Mouse (Mus musculus): ENCODE results near the gene Espnl. TPM values are rescaled to one million over a fixed set of nuclear protein-coding genes. Genes with fewer than 3 reads are reported as not detected.

The Espnl gene
- total RNA-seq, 1 experiment, result 0.40 TPM

DNA sequence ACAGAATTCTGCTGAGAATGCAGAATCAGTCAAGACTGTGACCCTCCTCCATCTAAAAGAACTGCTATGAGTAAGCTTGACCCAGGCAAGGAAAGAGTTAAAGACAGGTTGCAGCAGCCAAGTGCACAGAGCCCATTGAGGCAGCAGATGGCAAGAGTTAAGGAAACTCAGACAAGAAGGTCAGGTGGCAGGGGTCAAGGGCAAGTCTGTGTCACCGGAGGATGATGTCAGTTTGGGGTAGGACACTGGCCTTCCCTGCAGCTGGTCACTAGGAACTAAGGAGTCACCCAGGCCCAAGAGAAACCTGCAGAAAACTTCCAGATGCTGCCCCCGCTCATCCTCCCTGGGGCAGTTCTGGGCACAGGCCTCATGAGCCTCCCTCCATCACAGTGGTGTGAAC, 2.8 kb downstream of the Espnl start:
- in situ Hi-C loops (cut with MboI; ENCODE audit: low sequenced_read_pairs in 2 of 2, unreplicated experiment in 2 of 2), result no loop called here

GRCm38 (mm10) chr1:91325488-91326042, 3.7 kb downstream of the Espnl start:
- Histone ChIP-seq H3K4me3 (ENCODE audit: insufficient read depth in 1 of 2, low read depth in 1 of 2, low read length in 2 of 2, poor library complexity in 1 of 2, severe bottlenecking in 1 of 2) (no peak overlapping the region), H3K4me1 (ENCODE audit: control insufficient read depth in 2 of 2, insufficient read depth in 2 of 2, low read length in 2 of 2, poor library complexity in 1 of 2) (no peaks in the 10 kb centered on the region; a peak in 1 of 4 replicates), H3K9me3 (ENCODE audit: control insufficient read depth, insufficient read depth, low read depth, low read length) (no peaks in the 10 kb centered on the region), H3K27ac (ENCODE audit: insufficient read depth, low read depth, low read length, poor library complexity, severe bottlenecking) (no peak overlapping the region), H3K9ac (ENCODE audit: insufficient read depth, low read depth, low read length, poor library complexity, severe bottlenecking) (no peak overlapping the region), H3K36me3 (ENCODE audit: control insufficient read depth, insufficient read depth, low read length, poor library complexity, severe bottlenecking) (no peaks in the 10 kb centered on the region)
- DNase-seq (ENCODE audit: low read depth, low spot score), result no peak
- in situ Hi-C loops (cut with MboI; ENCODE audit: low sequenced_read_pairs in 2 of 2, unreplicated experiment in 2 of 2), result no loop called here
- TF ChIP-seq HCFC1 (IDR thresholded peaks at IDR 0.05; ENCODE audit: borderline replicate concordance, insufficient read depth, low read length), result no peak
- no peak for TF ChIP-seq ZC3H11A (IDR thresholded peaks at IDR 0.05; ENCODE audit: borderline replicate concordance, low read depth, low read length)
- no peak for TF ChIP-seq ZNF384 (IDR thresholded peaks at IDR 0.05; ENCODE audit: low read depth, low read length)
- no peak for TF ChIP-seq CHD2 (IDR thresholded peaks at IDR 0.05; ENCODE audit: low read depth, low read length)
- no peak for TF ChIP-seq MAFK (IDR thresholded peaks at IDR 0.05; ENCODE audit: insufficient read depth, low read depth, low read length)

More for the DNA sequence above, 2.8 kb downstream of the Espnl start:
- no peaks in the 10 kb centered on the region; a peak in 1 of 4 replicates for H3K4me1 ChIP-seq (ENCODE audit: control insufficient read depth in 2 of 2, insufficient read depth in 2 of 2, low read length in 2 of 2, poor library complexity in 1 of 2)
- DNase-seq (ENCODE audit: low read depth, low spot score), result no peak
- no peak overlapping the region for H3K27ac ChIP-seq (ENCODE audit: insufficient read depth, low read depth, low read length, poor library complexity, severe bottlenecking)
- no peaks in the 10 kb centered on the region for H3K9me3 ChIP-seq (ENCODE audit: control insufficient read depth, insufficient read depth, low read depth, low read length)
- no peak overlapping the region for H3K4me3 ChIP-seq (ENCODE audit: insufficient read depth in 1 of 2, low read depth in 1 of 2, low read length in 2 of 2, poor library complexity in 1 of 2, severe bottlenecking in 1 of 2)
- H3K9ac ChIP-seq (ENCODE audit: insufficient read depth, low read depth, low read length, poor library complexity, severe bottlenecking), result no peak overlapping the region
- H3K36me3 ChIP-seq (ENCODE audit: control insufficient read depth, insufficient read depth, low read length, poor library complexity, severe bottlenecking), result no peaks in the 10 kb centered on the region
- TF ChIP-seq ZNF384 (IDR thresholded peaks at IDR 0.05; ENCODE audit: low read depth, low read length) (no peak), ZC3H11A (IDR thresholded peaks at IDR 0.05; ENCODE audit: borderline replicate concordance, low read depth, low read length) (no peak), HCFC1 (IDR thresholded peaks at IDR 0.05; ENCODE audit: borderline replicate concordance, insufficient read depth, low read length) (no peak), MAFK (IDR thresholded peaks at IDR 0.05; ENCODE audit: insufficient read depth, low read depth, low read length) (no peak), CHD2 (IDR thresholded peaks at IDR 0.05; ENCODE audit: low read depth, low read length) (no peak)

DNA sequence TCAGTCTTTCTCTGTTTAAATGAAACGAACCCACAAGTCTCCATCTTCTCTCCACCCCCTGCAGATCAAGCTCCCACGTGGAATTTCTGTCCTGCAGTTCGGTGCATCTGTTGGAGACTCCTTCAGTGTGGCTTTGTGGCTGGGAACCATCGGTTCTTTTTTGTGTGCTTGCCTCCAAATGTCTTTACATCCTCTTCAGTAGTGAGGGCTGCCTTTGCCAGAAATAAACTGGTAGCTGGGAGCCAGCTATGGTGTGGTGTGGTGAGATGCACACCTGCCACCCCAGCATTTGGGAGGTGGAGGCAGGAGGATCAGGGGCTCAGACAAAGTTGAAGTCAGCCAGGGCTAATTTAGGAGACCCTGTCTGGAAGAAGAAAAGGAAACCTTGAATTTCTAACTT, 10.2 kb downstream of the Espnl start:
- H3K9ac ChIP-seq (ENCODE audit: insufficient read depth, low read depth, low read length, poor library complexity, severe bottlenecking), result no peak overlapping the region
- no peak for DNase-seq (ENCODE audit: low read depth, low spot score)
- no peak overlapping the region for H3K4me3 ChIP-seq (ENCODE audit: insufficient read depth in 1 of 2, low read depth in 1 of 2, low read length in 2 of 2, poor library complexity in 1 of 2, severe bottlenecking in 1 of 2)
- TF ChIP-seq ZC3H11A (IDR thresholded peaks at IDR 0.05; ENCODE audit: borderline replicate concordance, low read depth, low read length) (no peak), MAFK (IDR thresholded peaks at IDR 0.05; ENCODE audit: insufficient read depth, low read depth, low read length) (no peak), ZNF384 (IDR thresholded peaks at IDR 0.05; ENCODE audit: low read depth, low read length) (no peak), HCFC1 (IDR thresholded peaks at IDR 0.05; ENCODE audit: borderline replicate concordance, insufficient read depth, low read length) (no peak), CHD2 (IDR thresholded peaks at IDR 0.05; ENCODE audit: low read depth, low read length) (no peak)
- H3K36me3 ChIP-seq (ENCODE audit: control insufficient read depth, insufficient read depth, low read length, poor library complexity, severe bottlenecking), result no peaks in the 10 kb centered on the region
- no peaks in the 10 kb centered on the region for H3K9me3 ChIP-seq (ENCODE audit: control insufficient read depth, insufficient read depth, low read depth, low read length)
- in situ Hi-C loops (cut with MboI; ENCODE audit: low sequenced_read_pairs in 2 of 2, unreplicated experiment in 2 of 2), result no loop called here
- H3K27ac ChIP-seq (ENCODE audit: insufficient read depth, low read depth, low read length, poor library complexity, severe bottlenecking), result no peak overlapping the region
- H3K4me1 ChIP-seq (ENCODE audit: control insufficient read depth in 2 of 2, insufficient read depth in 2 of 2, low read length in 2 of 2, poor library complexity in 1 of 2), result no peaks in the 10 kb centered on the region

DNA sequence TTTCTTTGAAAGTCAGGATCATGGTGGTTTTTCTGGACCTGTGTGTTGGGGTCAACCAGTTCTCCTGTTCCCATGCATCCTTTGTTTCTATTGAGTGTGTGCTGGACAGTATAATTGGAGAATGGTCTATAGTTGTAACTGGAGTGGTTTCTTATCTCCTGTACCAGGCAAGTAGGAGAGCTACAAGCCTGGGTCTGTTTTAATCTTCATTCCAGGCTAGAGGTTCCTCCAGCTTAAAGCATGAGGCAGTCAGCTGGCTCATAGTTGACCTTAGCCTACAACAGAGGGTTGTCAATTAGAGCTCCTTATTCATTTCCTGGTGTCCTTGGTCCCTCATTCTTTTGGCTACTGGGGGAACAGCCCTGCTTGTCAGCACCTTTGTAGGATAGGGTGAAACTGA, 11.7 kb downstream of the Espnl start:
- TF ChIP-seq MAFK (IDR thresholded peaks at IDR 0.05; ENCODE audit: insufficient read depth, low read depth, low read length), result no peak
- no peak for TF ChIP-seq ZC3H11A (IDR thresholded peaks at IDR 0.05; ENCODE audit: borderline replicate concordance, low read depth, low read length)
- no peak for TF ChIP-seq ZNF384 (IDR thresholded peaks at IDR 0.05; ENCODE audit: low read depth, low read length)
- no peak for TF ChIP-seq CHD2 (IDR thresholded peaks at IDR 0.05; ENCODE audit: low read depth, low read length)
- no peak for TF ChIP-seq HCFC1 (IDR thresholded peaks at IDR 0.05; ENCODE audit: borderline replicate concordance, insufficient read depth, low read length)
- in situ Hi-C loops (cut with MboI; ENCODE audit: low sequenced_read_pairs in 2 of 2, unreplicated experiment in 2 of 2), result no loop called here
- Histone ChIP-seq H3K4me1 (ENCODE audit: control insufficient read depth in 2 of 2, insufficient read depth in 2 of 2, low read length in 2 of 2, poor library complexity in 1 of 2) (peaks cover 0 to 2% of the 10 kb centered on the region in 2 experiments; a peak in 1 of 4 replicates), H3K4me3 (ENCODE audit: insufficient read depth in 1 of 2, low read depth in 1 of 2, low read length in 2 of 2, poor library complexity in 1 of 2, severe bottlenecking in 1 of 2) (no peak overlapping the region), H3K36me3 (ENCODE audit: control insufficient read depth, insufficient read depth, low read length, poor library complexity, severe bottlenecking) (no peaks in the 10 kb centered on the region), H3K9me3 (ENCODE audit: control insufficient read depth, insufficient read depth, low read depth, low read length) (no peaks in the 10 kb centered on the region), H3K9ac (ENCODE audit: insufficient read depth, low read depth, low read length, poor library complexity, severe bottlenecking) (no peak overlapping the region), H3K27ac (ENCODE audit: insufficient read depth, low read depth, low read length, poor library complexity, severe bottlenecking) (no peak overlapping the region)
- DNase-seq (ENCODE audit: low read depth, low spot score), result no peak

All from ES-E14 (cell line).